Mouse (Mus musculus) layer of hippocampus, adult 11-12 months (tissue): ENCODE data around the gene Pygl.
"Not testable (repeated sequence)": the region's sequence is repeated elsewhere in the genome, so short reads cannot be mapped to it uniquely, and the experiment has no call there.

Experiments
- DNase-seq: peaks from one replicate; pipeline ENCODE4 v3.0.0; 2022; ENCODE audit warnings: low spot score

The Pygl gene

GRCm38 (mm10) chr12:70156222-70156621 lies 75.1 kb downstream of the Pygl start:
- no peak for DNase-seq

- DNase-seq = no peak
These were observed 77.4 kb downstream of the Pygl start, which contains the start of gene Abhd12b for GRCm38 (mm10) chr12:70153842-70154241. Gene Abhd12b, plus strand, starts transcription at chr12:70154142.

- DNase-seq = no peak
These were observed 82.5 kb downstream of the Pygl start for GRCm38 (mm10) chr12:70148631-70149265.

GRCm38 (mm10) chr12:70147986-70148630 lies 83.2 kb downstream of the Pygl start:
- DNase-seq = no peak

GRCm38 (mm10) chr12:70145586-70145985 lies 85.7 kb downstream of the Pygl start:
- no peak for DNase-seq

- DNase-seq = peak; percentile 68
These were observed 86.4 kb downstream of the Pygl start for GRCm38 (mm10) chr12:70144637-70145448.

- not testable (repeated sequence) for DNase-seq
These were observed 87.1 kb downstream of the Pygl start for GRCm38 (mm10) chr12:70144106-70144587.

GRCm38 (mm10) chr12:70140993-70141576 lies 90.2 kb downstream of the Pygl start:
- no peak for DNase-seq
